Mouse (Mus musculus) limb, embryonic 11.5 days (tissue): ENCODE results near the gene B4galt3. TPM values are rescaled to one million over a fixed set of nuclear protein-coding genes. Genes with fewer than 3 reads are reported as not detected.

Experiments used
- ATAC-seq: fragments of 200-750 bp; cut with Nextera tagmentation; 2 replicates; pipeline ENCODE4 v1.8.0; 2017; ENCODE audit warnings: low read depth; ENCODE audit not compliant: insufficient number of reproducible peaks, low FRiP score, low TSS enrichment
- DNase-seq: peaks from one replicate; pipeline ENCODE4 v3.0.0-alpha.2; 2015; ENCODE audit warnings: low spot score
- H3K27ac ChIP-seq: fragments of 300-500 bp; sonication (generic); replicated peaks from 2 replicates; pipeline ENCODE4 v1.5.1; 2014; ENCODE audit warnings: low read depth, mild to moderate bottlenecking, low read length
- H3K27me3 ChIP-seq: fragments of 300-500 bp; sonication (generic); 2 replicates; pipeline ENCODE4 v1.6.1; 2014; ENCODE audit warnings: mild to moderate bottlenecking, low read length, mixed read lengths; ENCODE audit not compliant: control insufficient read depth, insufficient read depth
- H3K36me3 ChIP-seq: fragments of 300-500 bp; sonication (generic); 2 replicates; pipeline ENCODE4 v1.6.1; 2014; ENCODE audit warnings: mild to moderate bottlenecking, low read length, moderate library complexity, mixed read lengths; ENCODE audit not compliant: control insufficient read depth, insufficient read depth
- H3K4me1 ChIP-seq: fragments of 300-500 bp; sonication (generic); 2 replicates; pipeline ENCODE4 v1.6.1; 2014; ENCODE audit warnings: low read length, mixed read lengths; ENCODE audit not compliant: control insufficient read depth, insufficient read depth
- H3K4me2 ChIP-seq: fragments of 300-500 bp; sonication (generic); 2 replicates; pipeline ENCODE4 v1.6.1; 2014; ENCODE audit warnings: low read depth, mild to moderate bottlenecking, moderate library complexity; ENCODE audit not compliant: severe bottlenecking
- H3K4me3 ChIP-seq: fragments of 300-500 bp; sonication (generic); 2 replicates; pipeline ENCODE4 v1.5.1; 2014; ENCODE audit warnings: low read depth, low read length
- H3K9ac ChIP-seq: fragments of 300-500 bp; sonication (generic); 2 replicates; pipeline ENCODE4 v1.6.1; 2014; ENCODE audit warnings: mild to moderate bottlenecking, low read length
- H3K9me3 ChIP-seq: fragments of 300-500 bp; sonication (generic); 2 replicates; pipeline ENCODE4 v1.6.1; 2016; ENCODE audit warnings: low read length; ENCODE audit not compliant: control insufficient read depth
- WGBS: fragments of 180-500 bp; shearing (Covaris S2); extraction: QIAGEN DNeasy Blood & Tissue Kit; methylation state at CpG from one replicate; pipeline ENCODE4 v1.1.7; 2014; 5-methylcytosine and 5-hydroxymethylcytosine counted together
- polyA plus RNA-seq: library from polyadenylated mRNA; unstranded; fragments of >200 nt; fragmentation: Nextera tagmentation; extraction: Ambion mirVana; gene quantifications from 2 replicates; pipeline ENCODE4 v1.2.1, GENCODE M21; 2014

The B4galt3 gene
- polyA plus RNA-seq, 1 experiment from 2014 or later: 68.9 TPM

DNA sequence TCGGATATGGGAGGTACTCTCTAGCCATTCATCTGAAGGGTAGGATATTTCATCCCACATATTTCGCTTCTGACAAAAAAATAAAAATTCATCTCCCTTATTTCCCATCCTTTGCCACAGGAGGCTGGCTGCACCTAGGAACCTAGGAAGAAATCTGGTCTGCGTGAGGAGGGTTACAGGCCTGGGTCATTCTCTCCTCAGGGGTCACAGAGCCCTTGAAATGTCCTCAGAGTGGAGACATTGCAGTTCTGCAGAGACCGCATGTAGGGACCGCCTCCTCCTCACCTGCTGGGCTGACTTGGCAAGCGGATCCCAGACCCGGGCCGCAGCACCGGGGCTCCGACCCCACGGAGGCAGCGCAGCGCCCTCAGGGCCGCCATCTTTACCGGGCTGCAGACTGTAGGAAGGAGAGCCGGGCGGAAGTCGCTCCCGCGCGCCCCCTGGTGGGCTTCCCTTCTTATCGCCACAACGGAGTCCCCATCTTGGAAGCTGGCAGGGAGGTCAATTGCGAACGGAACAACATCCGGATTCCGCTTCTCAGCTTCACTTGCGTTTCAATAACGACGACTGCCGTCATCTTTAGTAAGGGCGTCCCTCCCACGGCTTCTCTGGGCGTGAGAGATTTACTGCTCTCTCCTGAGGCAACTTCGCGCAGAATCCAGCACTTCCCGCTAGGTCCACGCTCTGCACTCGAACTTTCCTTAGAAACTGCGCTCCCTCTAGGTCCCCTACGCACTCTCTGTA, 23.2 kb upstream of the B4galt3 start:
- Histone ChIP-seq H3K36me3 (peaks cover 6% of the 10 kb centered on the region; the same call in 1 of the 2 replicates), H3K4me2 (peak overlapping the region; percentile 69), H3K27me3 (no peaks in the 10 kb centered on the region), H3K4me1 (peaks cover 27% of the 10 kb centered on the region), H3K9me3 (no peaks in the 10 kb centered on the region), H3K9ac (peak overlapping the region; percentile 88), H3K4me3 (peak overlapping the region; percentile 75), H3K27ac (peak overlapping the region; percentile 74)
- peak; percentile 88 for ATAC-seq
- under 1% methylated on average over 41 of the region's 41 CpGs for WGBS
- peak; percentile 98 for DNase-seq

DNA sequence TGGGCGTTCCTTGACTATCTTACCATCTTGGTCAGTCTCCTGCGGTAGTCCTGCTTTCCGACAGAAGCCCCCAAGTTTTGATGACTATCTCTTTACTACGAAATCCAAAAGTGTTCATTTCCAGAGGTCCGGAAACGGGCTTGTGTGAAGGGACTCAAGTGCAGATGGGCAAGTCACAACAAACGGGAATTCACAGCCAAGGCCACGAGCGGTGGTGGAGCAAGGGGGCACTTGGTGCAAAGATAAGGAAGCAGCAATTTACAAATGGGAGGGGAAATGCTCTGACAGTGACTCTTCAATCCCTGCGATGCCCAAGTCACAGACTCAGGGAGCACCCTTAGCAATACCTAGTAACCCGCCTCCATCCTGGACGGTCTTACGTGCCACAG, 22.7 kb upstream of the B4galt3 start:
- WGBS: 9% methylated on average over 13 of the region's 13 CpGs
- Histone ChIP-seq H3K4me1 (peaks cover 31% of the 10 kb centered on the region), H3K9me3 (no peaks in the 10 kb centered on the region), H3K4me2 (peak overlapping the region; percentile 56), H3K4me3 (peak overlapping the region; percentile 75), H3K27me3 (no peaks in the 10 kb centered on the region), H3K9ac (peak overlapping the region; percentile 51), H3K36me3 (peaks cover 6% of the 10 kb centered on the region; the same call in 1 of the 2 replicates), H3K27ac (peak overlapping the region; percentile 74)
- DNase-seq: no peak
- no peak for ATAC-seq

DNA sequence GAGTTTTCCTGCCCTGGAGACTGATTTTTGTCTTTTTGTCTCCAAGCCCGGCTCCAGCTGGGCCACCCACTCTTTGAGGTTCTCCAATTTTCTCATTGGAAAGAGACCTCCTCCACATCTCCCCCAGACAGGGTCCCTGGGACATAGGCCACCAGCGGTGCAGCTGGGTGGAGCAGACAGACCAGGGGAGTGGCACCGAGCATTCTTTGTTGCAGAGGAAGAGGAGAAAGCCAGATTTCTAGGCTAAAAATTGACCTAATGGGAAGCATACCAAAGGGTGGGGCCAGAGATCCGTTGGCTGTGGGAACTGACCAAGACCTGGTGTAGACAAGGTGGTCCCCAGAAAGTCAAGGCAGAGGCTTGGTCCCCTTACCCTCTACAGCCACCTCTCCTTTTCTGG, 22.2 kb upstream of the B4galt3 start:
- Histone ChIP-seq H3K4me3 (peak overlapping the region; percentile 75; the same call in 1 of the 2 replicates), H3K27ac (peak overlapping the region; percentile 74), H3K4me2 (peak overlapping the region; percentile 56), H3K27me3 (no peaks in the 10 kb centered on the region), H3K9ac (peak overlapping the region; percentile 30; the same call in 1 of the 2 replicates), H3K9me3 (no peaks in the 10 kb centered on the region), H3K4me1 (peaks cover 35% of the 10 kb centered on the region), H3K36me3 (peaks cover 4% of the 10 kb centered on the region; the same call in 1 of the 2 replicates)
- ATAC-seq (no peak), DNase-seq (no peak)
- WGBS: 37% methylated on average over 4 of the region's 4 CpGs

DNA sequence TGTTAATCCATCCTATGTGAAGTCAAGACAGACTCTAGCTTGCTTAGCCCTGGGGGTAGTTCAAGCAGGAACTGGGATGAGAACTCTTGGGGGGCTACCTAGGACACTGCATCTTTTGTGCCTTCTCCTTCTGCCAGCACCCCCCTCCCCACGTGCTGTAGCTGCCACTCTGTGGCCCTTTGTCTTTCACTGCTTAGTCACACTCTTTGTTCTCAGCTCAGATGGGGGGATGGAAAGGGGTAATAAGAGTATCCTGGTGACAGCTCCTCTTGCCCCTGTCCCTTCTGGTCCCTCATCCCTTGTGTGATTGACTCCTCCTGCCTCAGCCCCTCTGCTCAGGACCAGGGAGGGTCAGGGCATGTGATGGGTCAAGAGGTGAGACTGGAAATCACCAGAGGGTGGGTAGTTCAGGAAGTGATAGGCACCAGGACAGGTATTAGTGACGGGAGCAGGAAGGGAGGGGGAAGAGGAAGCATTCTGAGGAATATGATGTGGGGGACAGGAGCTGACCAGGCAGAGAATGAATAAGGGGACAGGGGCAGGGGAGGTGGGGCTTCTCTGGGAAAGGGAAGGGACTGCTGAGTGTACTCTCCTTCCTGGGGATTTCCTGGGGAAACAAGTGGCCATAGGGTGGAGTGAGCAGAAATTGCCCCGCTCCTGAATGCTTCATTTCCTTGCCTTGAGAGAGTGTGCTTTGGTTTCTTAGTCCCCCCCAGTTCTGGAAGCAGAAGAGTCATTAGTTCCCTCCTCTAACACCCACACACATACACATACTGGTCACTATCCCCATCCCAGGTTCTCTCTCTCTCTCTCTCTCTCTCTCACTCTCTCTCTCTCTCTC, 21.5 kb upstream of the B4galt3 start:
- H3K36me3 ChIP-seq: peaks cover 4% of the 10 kb centered on the region; the same call in 1 of the 2 replicates
- no peaks in the 10 kb centered on the region for H3K27me3 ChIP-seq
- no peak overlapping the region for H3K4me3 ChIP-seq
- peak overlapping the region; percentile 74 for H3K27ac ChIP-seq
- H3K9me3 ChIP-seq: no peaks in the 10 kb centered on the region
- H3K9ac ChIP-seq: peak overlapping the region; percentile 30; the same call in 1 of the 2 replicates
- DNase-seq (no peak), ATAC-seq (no peak)
- H3K4me2 ChIP-seq: no peak overlapping the region
- WGBS: 33% methylated on average over 3 of the region's 3 CpGs
- H3K4me1 ChIP-seq: peaks cover 35% of the 10 kb centered on the region

DNA sequence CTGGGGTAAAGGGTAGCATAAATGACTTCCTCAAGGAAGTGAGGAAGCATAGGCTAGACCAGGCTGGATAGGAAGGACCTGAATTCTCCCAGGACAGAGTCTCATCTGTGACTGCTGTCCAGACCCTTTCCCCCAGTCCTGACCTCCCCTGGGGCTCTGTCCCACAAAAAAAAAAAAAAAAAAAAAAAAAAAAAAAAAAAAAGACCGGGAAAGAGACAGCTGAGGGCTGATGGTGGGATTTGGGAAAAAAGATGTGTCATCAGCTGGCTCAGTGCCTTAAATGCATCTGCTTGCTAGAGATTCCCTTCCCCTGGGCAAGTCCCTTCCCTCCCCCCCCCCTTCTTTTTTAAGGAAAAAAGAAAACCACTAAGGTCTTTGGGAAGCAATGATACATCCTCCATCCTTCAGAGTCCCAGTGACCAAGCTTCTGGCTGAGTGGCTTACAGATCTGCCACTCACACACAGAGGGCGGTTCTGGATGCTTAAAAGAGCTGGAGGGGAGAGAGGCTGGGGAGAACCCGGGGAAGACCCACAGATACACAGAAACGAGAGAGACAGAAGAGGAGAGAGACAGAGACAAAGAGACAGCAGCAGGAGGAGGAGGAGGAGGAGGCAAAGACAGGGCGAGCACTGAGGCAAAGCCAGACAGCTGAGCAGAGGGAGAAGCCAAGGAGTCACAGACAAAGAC, 20.1 kb upstream of the B4galt3 start, which contains the start of gene Adamts4:
Gene Adamts4 (plus strand): TSS at position 509 of the 688 bp plus-strand sequence.
- peak within 1 kb of the TSS; percentile 24 for H3K4me3 ChIP-seq
- ATAC-seq: no peak

DNA sequence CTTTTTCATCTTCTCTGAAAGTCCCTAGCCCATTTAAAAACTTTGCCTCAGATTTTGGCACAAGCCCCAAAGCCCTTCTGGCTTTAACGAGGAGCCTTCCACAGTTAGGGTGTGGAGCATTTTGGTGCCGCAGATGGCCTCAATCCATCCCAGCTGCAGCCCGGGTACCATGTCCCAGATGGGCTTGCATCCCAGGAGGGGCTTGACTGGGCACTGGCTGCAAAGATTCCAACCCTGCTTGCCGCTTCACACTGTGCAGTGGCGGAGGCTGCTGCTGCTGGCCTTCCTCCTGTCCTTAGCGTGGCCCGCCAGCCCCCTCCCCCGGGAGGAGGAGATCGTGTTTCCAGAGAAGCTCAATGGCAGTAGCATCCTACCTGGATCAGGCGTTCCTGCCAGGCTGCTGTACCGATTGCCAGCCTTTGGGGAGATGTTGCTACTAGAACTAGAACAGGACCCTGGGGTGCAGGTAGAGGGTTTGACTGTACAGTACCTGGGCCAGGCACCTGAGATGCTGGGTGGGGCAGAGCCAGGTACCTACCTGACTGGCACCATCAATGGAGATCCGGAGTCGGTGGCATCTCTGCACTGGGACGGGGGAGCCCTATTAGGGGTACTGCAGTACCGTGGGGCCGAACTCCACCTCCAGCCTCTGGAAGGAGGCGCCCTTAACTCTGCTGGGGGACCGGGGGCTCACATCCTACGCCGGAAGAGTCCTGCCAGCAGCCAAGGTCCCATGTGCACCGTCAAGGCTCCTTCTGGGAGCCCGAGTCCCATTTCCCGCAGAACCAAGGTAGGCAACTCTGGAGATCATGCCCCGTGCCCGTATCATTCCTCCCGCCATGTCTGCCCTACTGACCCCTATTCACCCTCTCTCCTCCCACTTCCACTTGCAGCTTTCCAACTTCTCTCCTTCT, 19.2 kb upstream of the B4galt3 start, which contains the start of gene Ndufs2:
Gene Ndufs2 (minus strand): TSS at position 709 of the 914 bp plus-strand sequence.
- H3K9me3 ChIP-seq: no peaks in the 10 kb centered on the region
- ATAC-seq (no peak), DNase-seq (peak; percentile 58)
- H3K36me3 ChIP-seq: peaks cover 3% of the 10 kb centered on the region
- peaks cover 32% of the 10 kb centered on the region for H3K4me1 ChIP-seq
- peak within 1 kb of the TSS; percentile 61 for H3K9ac ChIP-seq
- peak within 1 kb of the TSS; percentile 24 for H3K4me3 ChIP-seq
- no peaks in the 10 kb centered on the region for H3K27me3 ChIP-seq
- WGBS: 11% methylated on average over 26 of the region's 26 CpGs
- peak within 1 kb of the TSS; percentile 83 for H3K27ac ChIP-seq
- peak within 1 kb of the TSS; percentile 66 for H3K4me2 ChIP-seq

More for the DNA sequence above, 20.1 kb upstream of the B4galt3 start, which contains the start of gene Adamts4:
- Histone ChIP-seq H3K9me3 (no peaks in the 10 kb centered on the region), H3K27ac (peak within 1 kb of the TSS; percentile 83), H3K4me1 (peaks cover 35% of the 10 kb centered on the region), H3K9ac (peak within 1 kb of the TSS; percentile 1), H3K36me3 (peaks cover 4% of the 10 kb centered on the region), H3K4me2 (peak within 1 kb of the TSS; percentile 66), H3K27me3 (no peaks in the 10 kb centered on the region)
- peak; percentile 70 for DNase-seq
- whole genome bisulfite sequencing: 21% methylated on average over 5 of the region's 5 CpGs

DNA sequence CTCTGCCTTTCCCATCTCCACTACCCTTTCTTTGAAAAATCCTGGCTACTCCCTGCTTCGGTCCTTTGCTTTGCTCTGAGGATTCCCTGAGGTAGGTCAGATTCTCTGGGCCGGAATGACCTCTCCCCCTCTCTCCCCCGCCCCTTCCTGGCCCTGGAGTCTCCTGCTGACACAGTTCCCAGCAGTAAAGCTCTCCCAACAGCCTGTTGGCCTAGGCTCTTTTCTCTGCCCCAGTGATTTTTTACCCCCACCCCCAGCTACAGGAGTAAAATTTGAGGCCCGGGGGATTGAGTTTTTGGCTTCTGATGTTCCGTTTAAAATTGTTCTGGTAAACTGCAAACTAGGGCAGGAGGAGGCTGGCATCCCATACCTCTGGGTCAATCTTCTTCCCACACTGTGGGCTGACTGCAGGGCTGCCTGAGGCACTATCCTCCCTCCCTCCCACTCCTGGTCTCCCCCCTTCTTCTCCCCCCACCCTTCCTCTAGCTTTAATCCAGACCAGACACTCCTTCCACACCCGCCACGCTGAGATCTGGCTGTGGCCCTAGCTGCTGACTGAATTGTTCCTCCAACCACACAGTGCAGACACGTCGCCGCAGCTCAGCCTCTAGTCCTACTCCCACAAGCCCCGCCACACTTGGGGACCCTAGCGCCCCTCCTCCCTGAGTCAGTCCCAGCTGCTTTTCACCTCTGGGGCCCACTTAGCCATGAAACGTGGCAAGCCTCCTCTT, 18.4 kb upstream of the B4galt3 start:
- H3K9ac ChIP-seq: peak overlapping the region; percentile 61
- H3K27ac ChIP-seq: peak overlapping the region; percentile 83
- peak overlapping the region; percentile 66 for H3K4me2 ChIP-seq
- peaks cover 29% of the 10 kb centered on the region for H3K4me1 ChIP-seq
- peak overlapping the region; percentile 24 for H3K4me3 ChIP-seq
- ATAC-seq (peak; percentile 36), DNase-seq (peak; percentile 63)
- H3K27me3 ChIP-seq: no peaks in the 10 kb centered on the region
- H3K9me3 ChIP-seq: no peaks in the 10 kb centered on the region
- 2% methylated on average over 13 of the region's 13 CpGs for WGBS
- H3K36me3 ChIP-seq: peaks cover 3% of the 10 kb centered on the region
